Mouse (Mus musculus): ENCODE data around the gene Tnk2.

The Tnk2 gene

DNA sequence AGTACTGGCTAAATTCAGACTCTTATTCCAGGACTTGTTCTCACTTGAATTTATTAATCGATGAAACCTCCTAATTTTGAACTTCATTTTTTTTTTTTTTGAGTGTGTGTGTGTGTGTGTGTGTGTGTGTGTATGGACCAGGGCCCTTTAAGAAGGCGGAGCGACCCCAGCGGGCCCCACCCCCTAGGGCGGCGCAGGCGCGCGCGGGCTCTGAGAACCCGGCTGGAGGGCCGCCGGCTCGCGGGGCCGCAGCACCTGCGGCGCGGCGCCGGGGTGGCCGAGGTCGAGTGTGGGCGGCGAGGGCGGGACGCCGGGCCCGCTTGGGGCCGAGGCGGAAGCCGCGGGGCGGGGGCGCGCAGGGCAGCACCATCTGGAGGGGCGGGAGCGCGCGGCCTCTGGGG lies at the start of gene Tnk2:
TSS of gene Tnk2 (plus strand) at position 214 of the 401 bp plus-strand sequence.
- peak; percentile 83 for DNase-seq (ENCODE audit: low read depth, low spot score)

DNA sequence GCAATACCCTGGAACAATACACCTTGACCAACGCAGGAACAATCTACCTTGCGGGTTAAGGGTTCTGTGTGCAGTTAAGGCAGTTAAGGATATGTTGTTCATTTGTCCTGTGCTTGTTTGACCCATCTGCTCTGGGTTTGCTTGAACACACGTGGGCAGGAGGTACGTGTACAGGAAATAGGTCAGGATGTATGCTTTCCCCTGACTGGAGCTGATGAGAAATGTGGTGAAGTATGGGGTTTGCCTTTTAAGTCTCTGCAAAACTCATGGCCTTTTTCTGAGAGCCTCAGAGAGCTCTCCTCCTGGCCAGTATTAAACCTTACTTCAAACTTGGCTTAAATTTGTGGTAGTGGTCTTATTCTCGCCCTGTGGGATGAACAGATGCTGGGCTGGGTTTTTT lies 49.8 kb upstream of the Tnk2 start:
- no peak for DNase-seq (ENCODE audit: low read depth, low spot score)

DNA sequence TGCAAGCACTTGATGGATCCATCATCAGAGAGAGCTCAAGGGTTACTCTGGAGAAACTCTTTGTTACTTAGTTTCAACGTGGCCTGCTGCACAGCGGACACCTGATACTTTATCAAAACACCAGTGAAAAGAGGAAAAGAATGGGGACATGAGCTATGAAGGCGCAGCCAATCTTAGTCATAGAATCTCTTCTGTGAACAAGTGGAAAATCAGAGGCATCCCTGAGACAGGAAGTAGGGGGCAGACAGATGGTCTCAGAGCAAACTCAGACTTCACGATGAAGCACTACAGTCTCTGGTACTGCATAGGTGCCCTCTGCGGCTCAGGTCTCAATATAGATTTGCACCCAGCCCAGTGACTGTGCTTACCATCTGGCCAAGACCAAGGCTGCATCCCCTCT lies 49.0 kb upstream of the Tnk2 start:
- no peak for DNase-seq (ENCODE audit: low read depth, low spot score)

DNA sequence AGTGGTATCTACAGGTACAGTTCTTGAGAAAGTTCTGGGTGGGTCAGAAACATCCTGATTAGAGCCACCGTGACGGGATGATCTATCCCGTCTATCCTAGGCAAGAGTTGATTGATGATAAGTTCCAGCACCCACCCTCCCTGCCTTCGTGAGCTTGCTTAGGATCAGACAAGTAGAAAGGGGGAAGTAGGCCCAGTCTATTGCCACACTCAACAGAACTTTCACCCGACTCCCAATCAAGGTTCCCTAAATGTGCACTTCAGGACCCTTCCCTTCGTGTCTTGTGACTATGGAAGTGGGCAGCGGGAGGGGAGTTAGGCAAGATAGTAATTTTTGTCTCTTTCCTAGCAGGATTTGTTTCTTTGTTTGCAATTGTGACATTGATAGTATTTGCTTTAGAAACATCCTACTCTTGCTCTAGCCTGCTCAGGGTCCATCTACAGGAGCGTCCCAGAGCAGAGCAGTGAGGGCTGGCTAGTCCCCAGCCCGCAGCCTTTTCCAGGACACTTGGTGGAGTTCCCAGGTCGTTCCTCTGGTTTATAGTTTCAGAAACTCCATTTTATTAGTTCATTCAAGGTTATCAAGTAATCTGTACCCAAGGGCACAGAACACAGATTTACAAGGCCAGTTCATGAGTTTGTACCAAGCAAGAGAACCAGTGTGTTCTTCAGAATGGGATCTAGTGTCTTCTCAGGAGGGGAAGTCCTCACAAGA lies 48.4 kb upstream of the Tnk2 start:
- no peak for DNase-seq (ENCODE audit: low read depth, low spot score)

DNA sequence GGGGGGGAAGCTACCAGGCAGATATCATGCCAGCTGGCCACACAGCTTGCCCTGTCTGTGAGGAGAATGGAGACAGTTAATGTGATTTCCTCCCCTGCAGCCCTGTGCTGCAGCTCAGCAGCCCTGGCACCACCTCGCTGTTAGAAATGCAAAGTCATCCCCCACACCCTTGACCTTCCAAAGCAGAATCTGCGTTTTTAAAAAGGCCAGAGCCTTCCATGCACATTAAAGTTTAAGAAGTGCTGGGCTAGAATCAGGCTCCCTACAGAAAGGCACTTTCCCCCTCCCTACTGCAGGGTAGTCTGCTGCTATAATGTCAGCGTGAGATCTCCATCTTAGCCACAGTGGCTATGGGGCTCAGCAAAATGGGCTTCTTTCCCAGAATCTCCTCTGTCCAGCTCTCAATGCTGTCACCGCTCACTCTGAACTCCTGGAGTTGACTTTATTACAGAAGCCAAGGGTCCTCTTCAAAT lies 45.7 kb upstream of the Tnk2 start:
- no peak for DNase-seq (ENCODE audit: low read depth, low spot score)

DNA sequence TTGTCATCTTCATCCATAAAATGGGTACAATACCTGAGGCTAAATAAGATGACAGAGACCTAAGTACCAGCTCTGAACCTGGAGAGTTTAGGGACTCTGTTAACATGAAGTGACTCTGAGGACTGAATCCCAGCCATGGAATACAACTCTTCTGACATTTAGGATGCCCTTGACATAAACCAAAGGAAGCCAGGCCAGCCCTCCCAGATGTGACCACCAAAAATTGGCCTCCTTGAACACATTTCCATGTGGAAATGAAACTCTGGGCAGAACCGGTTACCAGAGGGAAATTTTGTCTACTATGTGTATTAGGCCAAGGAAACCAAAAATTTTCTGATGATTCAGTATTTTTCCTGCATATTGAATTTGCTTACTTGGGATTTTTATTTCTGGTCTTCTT lies 44.5 kb upstream of the Tnk2 start:
- DNase-seq (ENCODE audit: low read depth, low spot score) = no peak

DNA sequence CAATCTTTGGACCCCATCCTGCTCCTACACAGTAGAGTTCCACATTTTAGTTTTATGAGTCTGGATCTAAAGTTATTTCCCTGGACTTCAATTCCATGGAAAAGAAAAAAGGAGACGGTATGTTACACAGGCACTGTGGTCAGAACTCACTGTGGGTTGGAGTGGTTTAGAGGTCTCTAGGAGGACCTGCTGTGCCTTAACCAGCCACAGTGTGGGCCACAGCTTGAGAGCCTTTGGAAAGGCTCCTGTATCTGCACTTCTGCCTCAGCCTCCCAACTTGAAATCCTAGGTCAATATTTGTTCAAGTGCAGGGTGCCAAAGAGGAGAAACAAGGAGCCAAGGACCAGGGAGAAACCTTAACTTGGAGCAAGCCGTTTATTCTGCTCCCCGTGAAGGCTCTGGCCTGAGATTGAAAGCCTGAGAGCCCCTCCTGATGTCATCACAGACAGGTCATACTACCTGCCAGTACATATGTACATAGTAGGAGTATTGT lies 41.4 kb upstream of the Tnk2 start:
- no peak for DNase-seq (ENCODE audit: low read depth, low spot score)

DNA sequence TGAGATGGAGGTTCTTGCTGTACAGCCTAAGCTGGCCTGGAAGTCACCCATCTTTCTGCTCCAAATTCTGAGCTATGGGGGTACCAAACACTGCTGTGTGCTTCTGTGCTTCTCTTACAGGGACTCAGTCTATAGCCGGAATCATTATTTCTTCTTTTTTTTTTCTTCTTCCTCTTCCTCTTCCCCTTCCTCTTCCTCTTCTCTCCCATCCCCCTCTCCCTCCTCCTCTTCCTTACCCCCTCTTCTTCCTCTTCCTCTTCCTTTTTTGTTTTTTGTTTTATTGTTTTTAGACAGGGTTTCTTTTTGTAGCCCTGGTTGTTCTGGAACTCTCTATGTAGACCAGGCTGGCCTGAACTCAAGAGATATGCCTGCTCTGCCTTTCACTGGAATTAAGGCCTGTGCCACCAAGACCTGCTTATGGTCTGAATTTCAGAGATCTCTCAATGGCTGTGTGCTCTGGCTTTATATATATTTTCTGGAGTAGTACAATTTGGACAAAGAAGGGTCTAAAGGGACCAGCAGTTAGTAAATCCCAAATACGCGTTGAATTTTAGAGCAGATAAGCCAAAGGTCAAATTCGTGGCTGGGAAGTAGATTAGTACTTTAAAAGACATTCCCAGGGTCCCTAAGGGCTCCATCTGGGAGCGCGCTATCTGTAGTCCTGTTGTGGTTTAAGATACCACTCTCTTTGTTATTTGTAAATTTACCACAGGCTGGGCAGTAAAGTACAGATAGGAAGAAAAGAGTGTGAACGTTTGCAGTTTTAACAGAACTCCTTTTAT lies 35.9 kb upstream of the Tnk2 start:
- no peak for DNase-seq (ENCODE audit: low read depth, low spot score)

DNA sequence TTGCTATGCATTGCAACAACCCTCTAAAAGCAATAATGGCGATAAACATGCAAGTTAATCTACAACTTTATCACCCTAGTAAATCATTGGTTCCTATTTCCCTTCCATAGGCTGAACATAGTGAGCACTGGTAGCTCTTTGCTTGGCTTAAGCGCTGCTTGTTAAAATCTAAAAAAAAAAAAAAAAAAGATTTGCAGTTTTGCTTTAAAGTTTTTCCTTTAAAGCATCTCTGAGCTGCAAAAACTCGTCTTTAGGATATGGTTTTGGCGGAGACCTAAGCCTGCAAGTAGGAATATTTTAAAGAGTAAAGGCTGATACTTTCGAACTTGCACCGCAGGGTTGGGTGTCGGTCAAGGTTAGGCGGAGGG lies 35.3 kb upstream of the Tnk2 start:
- DNase-seq (ENCODE audit: low read depth, low spot score) = peak; percentile 2

DNA sequence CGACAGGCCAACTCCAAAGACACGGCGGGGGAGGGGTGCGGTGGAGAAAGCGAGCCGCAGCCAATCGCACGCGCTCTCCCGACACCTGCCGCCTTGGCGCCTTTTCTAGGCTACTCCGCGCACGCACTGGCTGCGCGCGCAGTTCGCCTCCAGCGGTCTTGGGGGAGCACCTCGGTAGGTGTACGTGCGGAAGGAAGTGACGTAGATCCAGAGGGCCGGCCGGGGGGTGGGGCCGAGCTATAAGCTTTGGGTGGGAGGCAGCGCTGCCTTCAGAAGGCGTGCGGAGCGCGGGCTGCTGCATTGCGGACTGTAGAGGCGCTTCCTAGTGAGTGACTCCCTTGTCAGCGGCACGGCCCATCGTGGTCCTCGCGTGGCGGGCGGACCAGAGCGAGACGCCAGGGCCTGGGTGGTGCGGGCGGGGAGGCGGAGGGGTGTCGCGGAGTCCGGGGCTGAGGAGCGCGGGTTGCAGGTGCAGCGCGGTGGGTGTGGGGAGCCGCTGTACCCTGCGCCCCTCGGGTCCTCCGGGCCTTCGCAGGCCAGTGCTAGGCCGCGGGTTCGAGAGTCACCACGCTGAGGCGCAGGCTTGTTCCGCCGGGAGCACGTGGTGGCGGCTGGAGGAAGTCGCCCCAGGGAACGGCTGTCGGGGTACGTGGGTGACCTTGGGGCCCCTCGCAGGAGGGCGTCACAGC lies 34.8 kb upstream of the Tnk2 start, which contains the start of gene Tfrc:
TSS of gene Tfrc (plus strand) at position 209 of the 689 bp plus-strand sequence.
- peak; percentile 99 for DNase-seq (ENCODE audit: low read depth, low spot score)

DNA sequence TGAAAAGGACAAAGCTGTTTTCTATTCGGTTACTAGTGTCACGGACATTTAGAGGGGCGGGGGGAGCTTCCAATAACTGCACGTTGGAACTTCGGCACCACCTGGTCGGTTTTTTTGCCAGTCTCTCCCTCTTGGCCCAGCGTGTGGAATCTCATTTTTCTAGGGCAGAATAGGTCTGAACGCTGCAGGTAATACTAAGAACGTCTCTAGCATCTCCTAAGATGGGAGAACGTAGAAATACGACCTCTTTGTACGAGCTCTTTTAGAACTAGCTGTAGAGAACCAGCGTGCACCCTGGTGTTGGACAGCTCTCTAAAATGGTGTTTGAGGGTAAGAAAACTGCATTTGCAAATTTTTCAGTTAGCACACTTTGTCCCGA lies 34.3 kb upstream of the Tnk2 start:
- no peak for DNase-seq (ENCODE audit: low read depth, low spot score)

DNA sequence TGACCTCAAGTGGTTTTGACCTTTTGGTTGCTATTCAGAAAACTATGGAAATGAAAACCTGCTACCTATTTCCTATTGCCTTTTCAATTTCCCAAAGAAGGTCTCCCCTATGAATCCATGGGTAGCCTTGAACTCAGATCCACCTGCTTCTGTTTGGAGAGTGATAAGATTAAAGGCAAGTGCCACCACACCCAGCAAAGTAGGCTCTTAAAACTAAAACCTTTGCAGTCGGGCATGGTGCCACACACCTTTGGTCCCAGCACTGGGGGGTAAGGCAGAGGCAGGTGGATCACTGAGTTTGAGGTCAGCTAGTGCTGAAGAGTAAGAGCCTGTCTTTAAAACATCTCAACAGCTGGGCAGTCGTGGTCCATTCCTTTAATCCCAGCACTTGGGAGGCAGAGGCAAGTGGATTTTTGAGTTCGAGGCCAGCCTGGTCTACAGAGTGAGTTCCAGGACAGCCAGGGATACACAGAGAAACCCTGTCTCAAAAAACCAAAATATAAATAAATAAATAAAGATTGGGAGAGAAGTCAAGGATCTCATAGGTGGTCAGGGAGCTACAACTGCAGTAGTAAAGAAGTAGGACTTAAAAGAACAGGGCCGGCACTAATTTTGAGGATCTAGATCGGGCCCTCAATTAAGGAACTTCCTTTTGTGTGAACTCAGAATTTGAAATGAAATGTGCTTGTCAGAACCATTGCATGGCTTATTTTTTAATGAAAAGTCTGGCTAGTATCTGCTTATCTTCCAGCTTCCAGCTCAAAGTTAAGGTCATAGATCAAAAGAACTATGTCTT lies 33.0 kb upstream of the Tnk2 start:
- DNase-seq (ENCODE audit: low read depth, low spot score) = no peak

DNA sequence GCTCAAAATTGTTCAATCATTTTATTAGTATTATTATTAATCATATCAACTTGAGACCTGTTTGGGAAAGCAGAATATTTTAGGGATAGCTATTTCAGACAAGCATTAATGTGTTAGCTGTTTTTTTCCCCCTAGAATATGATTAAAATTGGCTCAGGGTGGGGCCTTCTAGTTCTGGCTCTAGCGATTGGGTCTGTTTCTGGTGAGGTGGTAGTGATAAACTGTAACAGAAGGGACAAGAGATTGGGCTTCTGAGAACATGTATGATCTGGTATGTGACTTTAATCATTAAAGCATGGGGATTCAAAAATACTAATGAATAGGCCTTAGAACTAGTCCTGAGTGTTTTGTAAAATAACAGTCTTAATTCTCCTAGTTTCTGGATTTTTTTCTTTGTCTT lies 31.6 kb upstream of the Tnk2 start:
- DNase-seq (ENCODE audit: low read depth, low spot score) = no peak

DNA sequence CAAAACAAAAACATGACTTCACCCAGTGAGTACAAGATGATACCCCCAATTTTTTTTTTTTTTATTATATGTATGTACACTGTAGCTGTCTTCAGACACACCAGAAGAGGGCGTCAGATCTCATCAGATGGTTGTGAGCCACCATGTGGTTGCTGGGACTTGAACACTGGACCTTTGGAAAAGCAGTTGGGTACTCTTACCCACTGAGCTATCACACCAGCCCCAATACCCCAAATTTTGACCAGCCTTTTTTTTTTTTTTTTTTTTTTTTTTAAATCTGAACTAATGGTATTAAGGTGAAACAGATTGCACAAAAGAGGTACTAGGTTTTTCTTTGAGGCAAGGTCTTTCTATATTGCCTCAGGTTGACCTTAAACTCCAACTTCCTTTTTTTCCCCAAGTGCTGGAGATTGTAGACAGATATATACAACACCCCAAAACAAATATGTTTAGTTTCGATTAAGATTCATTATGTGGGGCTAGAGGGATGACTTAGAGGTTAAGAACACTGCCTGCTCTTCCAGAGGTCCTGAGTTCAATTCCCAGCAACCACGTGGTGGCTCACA lies 30.3 kb upstream of the Tnk2 start:
- no peak for DNase-seq (ENCODE audit: low read depth, low spot score)

DNA sequence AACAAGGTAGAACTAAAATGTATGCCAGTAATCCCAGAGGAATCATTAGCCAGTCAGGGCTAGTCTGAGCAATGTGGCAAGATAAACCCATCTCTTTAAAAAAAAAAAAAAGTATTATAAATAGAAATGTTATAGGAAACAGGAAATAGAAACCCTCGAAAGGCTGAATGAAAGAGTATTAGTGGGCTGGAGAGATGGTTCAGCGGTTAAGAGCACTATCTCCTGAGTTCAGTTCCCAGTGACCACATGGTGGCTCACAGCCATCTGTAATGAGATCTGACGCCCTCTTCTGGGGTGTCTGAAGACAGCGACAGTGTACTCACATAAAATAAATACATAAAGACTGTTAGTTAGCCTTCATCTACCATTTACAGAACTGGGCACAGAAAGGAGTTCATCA lies 29.6 kb upstream of the Tnk2 start:
- DNase-seq (ENCODE audit: low read depth, low spot score) = no peak

DNA sequence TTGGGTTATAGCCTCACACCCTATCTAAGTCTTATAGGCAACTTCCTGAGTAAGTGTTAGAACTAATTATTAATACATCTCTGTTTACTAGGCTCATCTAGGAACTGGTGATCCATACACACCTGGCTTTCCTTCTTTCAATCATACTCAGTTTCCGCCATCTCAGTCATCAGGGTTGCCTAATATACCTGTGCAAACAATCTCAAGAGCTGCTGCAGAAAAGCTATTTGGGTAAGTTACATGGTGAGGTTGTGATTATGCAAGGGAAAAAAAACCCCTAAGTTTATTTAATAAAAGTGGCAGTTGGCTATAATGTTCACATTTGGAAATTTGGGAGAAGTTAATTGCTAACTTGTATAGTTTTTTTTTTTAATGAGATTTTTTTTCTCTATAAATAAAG lies 24.7 kb upstream of the Tnk2 start:
- DNase-seq (ENCODE audit: low read depth, low spot score) = no peak

DNA sequence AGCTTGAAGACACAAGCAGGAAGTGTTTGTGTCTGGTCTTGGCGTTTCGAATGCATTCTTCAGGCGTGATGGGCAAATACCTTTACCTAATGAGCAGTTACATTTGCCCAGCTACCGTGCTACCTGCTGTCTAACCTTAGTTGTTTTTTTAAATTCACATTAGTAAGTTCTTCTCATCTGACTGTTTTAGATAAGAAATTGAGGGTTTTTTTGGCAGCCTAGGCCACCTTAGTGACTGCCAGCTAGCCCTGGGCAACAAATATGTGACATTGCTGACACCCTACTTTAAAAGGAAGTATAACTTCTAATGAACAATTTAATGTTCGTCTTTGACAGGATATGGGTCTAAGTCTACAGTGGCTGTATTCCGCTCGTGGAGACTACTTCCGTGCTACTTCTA lies 15.5 kb upstream of the Tnk2 start:
- no peak for DNase-seq (ENCODE audit: low read depth, low spot score)

DNA sequence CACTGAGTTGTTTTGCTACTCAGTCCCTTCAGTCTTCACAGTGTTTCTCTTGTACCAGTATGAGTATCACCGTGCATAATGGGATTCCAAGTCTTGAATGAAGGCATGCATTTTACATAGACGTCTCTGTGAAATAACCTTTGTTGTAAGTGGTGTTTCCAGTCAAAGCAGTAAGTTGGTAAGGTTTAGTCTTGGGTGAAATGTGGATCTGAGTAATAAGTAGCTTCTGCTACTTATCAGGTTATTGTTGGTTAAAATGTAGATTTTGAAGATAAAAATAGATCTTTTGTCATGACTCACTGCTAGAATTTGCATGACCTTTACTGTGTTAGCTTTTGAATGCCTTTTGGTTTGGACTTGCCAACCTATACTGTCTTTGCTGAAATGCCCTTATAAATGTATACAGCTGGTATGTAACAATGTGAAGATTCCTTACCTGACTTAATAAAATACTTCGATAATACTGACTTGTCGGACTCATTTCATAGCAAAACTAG lies 11.3 kb upstream of the Tnk2 start:
- DNase-seq (ENCODE audit: low read depth, low spot score) = no peak

DNA sequence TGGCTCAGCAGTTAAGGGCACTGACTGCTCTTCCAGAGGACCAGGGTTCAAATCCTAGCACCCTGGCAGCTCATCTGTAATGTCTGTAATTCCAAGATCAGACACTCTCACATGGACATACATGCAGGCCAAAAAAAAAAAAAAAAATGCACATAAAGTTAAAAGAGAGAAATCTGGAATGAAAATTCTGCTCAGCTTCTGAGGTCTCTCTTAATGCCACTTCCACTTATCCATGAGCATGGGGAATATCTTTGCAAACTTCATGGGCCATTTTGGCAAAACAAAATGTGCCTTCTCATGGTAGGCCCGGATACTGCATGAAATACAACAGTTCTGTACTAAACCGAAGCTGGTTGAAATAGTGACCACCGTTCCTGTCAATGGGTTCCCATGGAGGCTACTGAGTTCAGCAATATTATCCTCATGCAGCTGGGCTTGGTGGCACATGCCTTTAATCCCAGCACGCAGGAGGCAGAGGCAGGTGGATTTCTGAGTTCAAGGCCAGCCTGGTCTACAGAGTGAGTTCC lies 10.1 kb upstream of the Tnk2 start:
- DNase-seq (ENCODE audit: low read depth, low spot score) = no peak

DNA sequence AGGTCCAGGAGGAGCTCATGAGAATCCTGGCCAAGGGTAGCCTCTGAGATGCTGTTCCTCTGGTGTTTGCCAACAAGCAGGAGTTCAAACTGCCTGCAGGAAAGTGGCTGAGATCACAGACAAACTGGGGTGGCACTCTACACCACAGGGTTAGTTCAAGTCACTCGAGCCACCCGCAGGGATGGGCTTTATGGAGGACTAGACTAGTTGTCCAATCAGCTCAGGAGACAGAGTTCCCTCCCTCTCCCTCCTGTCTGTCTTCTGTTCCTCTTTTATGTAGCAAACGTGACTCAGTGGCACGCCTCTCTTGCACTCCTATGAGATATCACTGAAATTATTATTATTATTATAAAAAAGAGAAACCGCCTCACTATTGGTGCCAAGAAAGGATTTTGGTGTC lies 9.5 kb upstream of the Tnk2 start:
- DNase-seq (ENCODE audit: low read depth, low spot score) = no peak

DNA sequence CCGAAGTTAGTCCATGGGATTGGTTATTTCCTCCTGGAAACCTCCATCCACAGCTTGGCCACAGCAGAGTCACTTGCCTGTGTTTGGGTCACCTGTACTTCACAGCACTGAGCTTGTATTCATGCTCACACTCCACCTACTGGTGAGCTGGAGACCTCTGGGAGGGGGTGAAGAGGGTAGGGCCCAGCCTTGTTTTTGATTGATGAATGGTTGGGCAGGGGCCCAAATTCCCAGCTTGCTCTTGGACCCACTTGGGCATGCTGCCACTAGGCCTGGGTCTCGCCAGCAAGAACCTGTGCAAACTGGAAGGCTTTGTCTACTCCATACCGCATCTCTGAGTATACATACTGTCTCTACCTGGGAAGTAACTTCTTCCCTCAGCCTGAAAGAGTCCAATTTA lies 8.4 kb upstream of the Tnk2 start:
- DNase-seq (ENCODE audit: low read depth, low spot score) = no peak
